Mouse (Mus musculus): ENCODE data around the gene Isyna1. TPM values are rescaled to one million over a fixed set of nuclear protein-coding genes. Genes with fewer than 3 reads are reported as not detected.

Gene Isyna1
- polyA plus RNA-seq, 1 experiment from 2014 or later: 86.8 TPM

DNA sequence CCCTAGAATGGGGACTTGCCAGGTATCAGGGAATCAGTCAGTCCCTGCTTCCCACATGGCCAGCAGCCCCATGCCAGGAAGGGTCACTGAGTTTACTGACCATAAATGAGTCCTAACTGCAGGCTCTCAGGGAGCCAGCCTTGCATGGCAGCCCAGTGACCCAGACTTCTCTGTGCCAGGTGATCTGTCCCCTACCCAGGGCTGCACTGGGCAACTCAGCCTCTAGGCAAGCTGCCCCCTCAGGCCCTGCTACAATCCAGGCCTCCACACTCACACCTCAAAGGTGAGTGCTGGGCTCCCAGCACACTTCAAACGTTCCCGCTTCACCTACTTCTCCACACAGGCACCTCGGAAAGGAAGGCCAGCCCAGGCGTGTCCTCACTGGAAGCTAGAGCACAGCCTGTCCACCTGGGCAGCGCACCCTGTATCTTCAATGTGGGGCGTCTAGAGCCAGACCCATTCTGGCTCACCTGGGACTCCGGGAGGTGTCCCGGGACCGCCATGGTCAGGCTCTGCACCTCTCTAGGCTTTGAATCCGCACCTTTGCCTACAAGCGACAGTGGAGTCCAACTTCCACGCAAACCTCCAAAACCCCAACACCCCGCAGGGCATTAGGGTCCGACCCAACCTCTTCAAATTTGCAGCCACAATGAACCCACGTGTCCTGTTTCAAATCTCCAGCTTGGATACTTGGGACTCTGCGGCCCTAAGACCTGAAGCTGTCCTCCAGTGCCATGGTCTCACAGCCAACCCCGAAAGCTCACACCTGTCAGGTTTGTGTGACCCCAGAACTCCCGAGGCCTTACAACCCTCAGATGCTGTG is 12.8 kb downstream of the Isyna1 start:
- DNase-seq (ENCODE audit: low spot score) (no peak), ATAC-seq (ENCODE audit: low FRiP score) (no peak)
- peak overlapping the region; percentile 92 for H3K4me2 ChIP-seq (replicated peaks)
- H3K27me3 ChIP-seq (ENCODE audit: control insufficient read depth, insufficient read depth, low read length): no peaks in the 10 kb centered on the region
- peak overlapping the region; percentile 96 for H3K9ac ChIP-seq
- no peaks in the 10 kb centered on the region for H3K9me3 ChIP-seq (ENCODE audit: control insufficient read depth, low read length)
- H3K36me3 ChIP-seq (replicated peaks; ENCODE audit: control insufficient read depth, insufficient read depth): peaks cover 5% of the 10 kb centered on the region; the same call in 1 of the 2 replicates
- WGBS: 65% methylated on average over 18 of the region's 18 CpGs
- H3K27ac ChIP-seq: no peak overlapping the region
- H3K4me1 ChIP-seq (replicated peaks; ENCODE audit: control insufficient read depth, insufficient read depth, low read length): peaks cover 43% of the 10 kb centered on the region
- peak overlapping the region; percentile 88 for H3K4me3 ChIP-seq (replicated peaks; ENCODE audit: low read length)

DNA sequence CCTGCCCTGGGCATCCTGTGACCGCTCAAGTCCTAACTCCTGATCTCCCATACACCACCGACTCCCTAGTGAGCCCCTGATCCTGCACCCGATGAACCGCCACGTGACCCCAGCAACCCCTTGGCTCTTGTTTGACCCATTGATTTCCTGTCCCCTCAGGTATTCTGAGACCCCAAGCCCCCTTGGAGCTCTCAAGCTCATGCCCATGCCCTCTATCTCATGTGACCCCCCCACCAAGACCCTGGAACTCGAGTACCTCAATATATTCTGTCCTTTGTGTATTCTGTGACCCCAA is 13.4 kb downstream of the Isyna1 start:
- no peak for DNase-seq (ENCODE audit: low spot score)
- Histone ChIP-seq H3K4me2 (replicated peaks) (peak overlapping the region; percentile 92), H3K4me3 (replicated peaks; ENCODE audit: low read length) (peak overlapping the region; percentile 88), H3K36me3 (replicated peaks; ENCODE audit: control insufficient read depth, insufficient read depth) (peaks cover under 1% of the 10 kb centered on the region; the same call in 1 of the 2 replicates), H3K27me3 (ENCODE audit: control insufficient read depth, insufficient read depth, low read length) (no peaks in the 10 kb centered on the region), H3K27ac (0 out of 2 replicates have a peak overlapping the region, but pooled peaks have one; percentile 88), H3K4me1 (replicated peaks; ENCODE audit: control insufficient read depth, insufficient read depth, low read length) (peaks cover 42% of the 10 kb centered on the region), H3K9me3 (ENCODE audit: control insufficient read depth, low read length) (no peaks in the 10 kb centered on the region), H3K9ac (peak overlapping the region; percentile 96)
- ATAC-seq (ENCODE audit: low FRiP score): no peak
- WGBS: 24% methylated on average over 6 of the region's 6 CpGs

DNA sequence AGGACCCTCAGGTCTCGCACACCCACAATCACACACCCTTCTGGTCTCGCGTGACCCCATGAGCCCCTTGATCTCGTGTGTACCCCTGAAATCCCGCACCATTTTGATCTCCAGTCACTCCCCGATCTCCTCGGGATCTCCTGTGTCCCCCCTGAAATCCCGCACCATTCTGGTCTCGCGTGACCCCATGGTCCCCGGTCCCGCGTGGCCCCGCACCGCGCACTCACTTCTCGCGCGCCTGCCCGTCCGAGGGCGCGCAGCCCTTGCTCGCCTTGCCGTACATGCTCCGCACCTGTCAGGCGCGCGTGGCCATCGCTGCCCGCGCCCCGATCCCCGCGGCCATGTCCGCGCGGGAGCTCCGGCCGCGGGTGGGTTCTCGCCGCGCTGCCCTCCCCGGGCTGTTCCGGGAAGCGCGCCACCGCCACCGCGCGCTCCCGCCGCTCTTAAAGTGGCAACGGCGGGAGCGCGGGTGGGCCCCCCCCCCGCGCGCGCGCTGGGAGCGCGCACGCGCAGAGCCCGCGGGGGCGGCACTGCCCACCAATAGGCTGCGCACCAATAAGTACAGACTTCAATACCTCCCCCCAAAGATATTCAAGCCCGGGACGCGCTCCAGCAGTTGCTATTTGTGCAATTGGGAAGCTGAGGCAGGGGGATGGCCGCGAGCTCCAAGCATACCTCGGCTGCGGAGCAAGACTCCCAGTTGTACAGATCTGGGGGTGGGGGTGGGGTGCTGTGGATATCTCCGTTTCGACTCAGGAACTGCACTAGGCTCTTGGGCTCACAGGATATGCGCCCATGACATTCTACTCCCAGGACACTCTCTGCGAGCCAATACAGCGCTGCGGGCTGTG is 13.9 kb downstream of the Isyna1 start:
- Histone ChIP-seq H3K9ac (peak overlapping the region; percentile 96), H3K4me3 (replicated peaks; ENCODE audit: low read length) (peak overlapping the region; percentile 88), H3K4me2 (replicated peaks) (peak overlapping the region; percentile 92), H3K27me3 (ENCODE audit: control insufficient read depth, insufficient read depth, low read length) (no peaks in the 10 kb centered on the region), H3K36me3 (replicated peaks; ENCODE audit: control insufficient read depth, insufficient read depth) (no peaks in the 10 kb centered on the region), H3K9me3 (ENCODE audit: control insufficient read depth, low read length) (no peaks in the 10 kb centered on the region), H3K27ac (peak overlapping the region; percentile 88), H3K4me1 (replicated peaks; ENCODE audit: control insufficient read depth, insufficient read depth, low read length) (peaks cover 42% of the 10 kb centered on the region)
- DNase-seq (ENCODE audit: low spot score) (peak; percentile 75), ATAC-seq (ENCODE audit: low FRiP score) (peak; percentile 9)
- 2% methylated on average over 84 of the region's 84 CpGs for WGBS

DNA sequence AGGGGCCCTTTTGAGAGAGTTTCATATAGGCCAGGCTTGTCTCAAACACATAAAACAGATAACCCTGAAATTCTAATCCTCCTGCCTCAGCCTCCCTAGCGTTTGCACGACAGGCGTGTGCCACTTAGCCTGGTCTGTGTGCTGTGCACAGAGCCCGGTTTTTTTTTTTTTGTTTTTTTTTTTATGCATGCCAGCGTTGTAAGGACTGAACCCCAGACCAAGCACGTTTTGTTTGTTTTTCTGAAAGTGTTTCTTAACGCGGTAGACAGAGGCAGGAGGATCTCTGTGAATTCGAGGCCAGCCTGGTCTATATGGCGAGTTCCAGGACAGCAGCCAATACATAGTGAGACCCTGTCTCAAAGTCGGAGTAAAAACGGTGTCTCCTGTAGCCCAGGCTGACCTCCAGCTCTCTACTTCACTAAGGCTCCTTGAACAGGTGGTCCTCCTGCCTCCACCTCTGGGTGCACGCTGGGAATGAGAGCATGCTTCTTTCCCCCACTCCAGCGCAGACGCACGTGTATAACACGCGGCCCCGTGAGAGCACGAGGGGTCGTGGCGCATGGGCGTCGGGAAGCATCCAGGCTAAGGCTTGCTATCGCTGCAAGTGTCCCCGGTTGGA is 14.7 kb downstream of the Isyna1 start, which contains the start of gene Ssbp4:
Gene Ssbp4, minus strand, starts transcription at position 124 of the 619 bp plus-strand sequence.
- ATAC-seq (ENCODE audit: low FRiP score): no peak; the same call in 1 of the 2 replicates
- Histone ChIP-seq H3K4me3 (replicated peaks; ENCODE audit: low read length) (peak within 1 kb of the TSS; percentile 88), H3K27me3 (ENCODE audit: control insufficient read depth, insufficient read depth, low read length) (no peaks in the 10 kb centered on the region), H3K4me2 (replicated peaks) (peak within 1 kb of the TSS; percentile 92), H3K36me3 (replicated peaks; ENCODE audit: control insufficient read depth, insufficient read depth) (no peaks in the 10 kb centered on the region), H3K4me1 (replicated peaks; ENCODE audit: control insufficient read depth, insufficient read depth, low read length) (peaks cover 42% of the 10 kb centered on the region), H3K27ac (peak within 1 kb of the TSS; percentile 88), H3K9ac (peak within 1 kb of the TSS; percentile 96), H3K9me3 (ENCODE audit: control insufficient read depth, low read length) (no peaks in the 10 kb centered on the region)
- WGBS: 6% methylated on average over 26 of the region's 26 CpGs
- DNase-seq (ENCODE audit: low spot score): no peak

DNA sequence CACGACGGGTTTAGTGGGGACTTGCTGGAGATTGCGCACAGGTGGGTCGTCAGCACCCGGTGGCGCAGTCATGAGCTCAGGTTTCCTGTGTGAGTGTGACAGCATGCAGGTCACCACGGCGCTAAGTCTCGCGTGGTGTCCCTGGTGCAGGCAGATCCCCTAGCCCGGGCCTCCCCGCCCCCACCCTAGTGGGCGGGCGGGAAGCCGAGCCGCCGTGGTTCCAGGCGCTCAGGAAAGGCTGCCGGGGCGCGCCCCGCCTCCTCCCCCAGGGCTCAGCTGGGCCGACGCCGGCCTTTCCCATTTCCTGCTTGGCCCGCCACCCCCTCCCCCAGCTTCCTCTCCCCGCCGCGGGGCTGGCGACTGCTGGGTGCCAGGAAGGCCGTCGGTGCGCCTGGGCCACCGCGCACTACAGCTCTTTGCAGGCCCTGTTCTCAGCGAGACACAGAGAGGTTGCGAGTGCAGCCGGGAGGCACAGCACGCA is 15.2 kb downstream of the Isyna1 start:
- ATAC-seq (ENCODE audit: low FRiP score) (peak; percentile 53), DNase-seq (ENCODE audit: low spot score) (peak; percentile 62)
- Histone ChIP-seq H3K9me3 (ENCODE audit: control insufficient read depth, low read length) (no peaks in the 10 kb centered on the region), H3K27ac (peak overlapping the region; percentile 88), H3K4me1 (replicated peaks; ENCODE audit: control insufficient read depth, insufficient read depth, low read length) (peaks cover 42% of the 10 kb centered on the region), H3K36me3 (replicated peaks; ENCODE audit: control insufficient read depth, insufficient read depth) (no peaks in the 10 kb centered on the region), H3K4me3 (replicated peaks; ENCODE audit: low read length) (peak overlapping the region; percentile 30), H3K27me3 (ENCODE audit: control insufficient read depth, insufficient read depth, low read length) (no peaks in the 10 kb centered on the region), H3K9ac (peak overlapping the region; percentile 51), H3K4me2 (replicated peaks) (peak overlapping the region; percentile 92)
- 1% methylated on average over 31 of the region's 39 CpGs for WGBS

GRCm38 (mm10) chr8:70609849-70610795 is 15.9 kb downstream of the Isyna1 start:
- no peaks in the 10 kb centered on the region for H3K36me3 ChIP-seq (replicated peaks; ENCODE audit: control insufficient read depth, insufficient read depth)
- peak overlapping the region; percentile 51 for H3K9ac ChIP-seq
- H3K4me3 ChIP-seq (replicated peaks; ENCODE audit: low read length): peak overlapping the region; percentile 30
- H3K4me1 ChIP-seq (replicated peaks; ENCODE audit: control insufficient read depth, insufficient read depth, low read length): peaks cover 42% of the 10 kb centered on the region
- H3K4me2 ChIP-seq (replicated peaks): peak overlapping the region; percentile 92
- peak; percentile 73 for DNase-seq (ENCODE audit: low spot score)
- WGBS: 1% methylated on average over 42 of the region's 45 CpGs
- peak; percentile 18; the same call in 1 of the 2 replicates for ATAC-seq (ENCODE audit: low FRiP score)
- H3K27ac ChIP-seq: peak overlapping the region; percentile 88
- no peaks in the 10 kb centered on the region for H3K9me3 ChIP-seq (ENCODE audit: control insufficient read depth, low read length)
- no peaks in the 10 kb centered on the region for H3K27me3 ChIP-seq (ENCODE audit: control insufficient read depth, insufficient read depth, low read length)

GRCm38 (mm10) chr8:70610796-70611771 is 16.9 kb downstream of the Isyna1 start:
- no peaks in the 10 kb centered on the region for H3K36me3 ChIP-seq (replicated peaks; ENCODE audit: control insufficient read depth, insufficient read depth)
- peak overlapping the region; percentile 88 for H3K27ac ChIP-seq
- ATAC-seq (ENCODE audit: low FRiP score): no peak; the same call in 1 of the 2 replicates
- H3K27me3 ChIP-seq (ENCODE audit: control insufficient read depth, insufficient read depth, low read length): no peaks in the 10 kb centered on the region
- peak overlapping the region; percentile 30 for H3K4me3 ChIP-seq (replicated peaks; ENCODE audit: low read length)
- WGBS: under 1% methylated on average over 54 of the region's 54 CpGs
- H3K9ac ChIP-seq: peak overlapping the region; percentile 22
- peaks cover 42% of the 10 kb centered on the region for H3K4me1 ChIP-seq (replicated peaks; ENCODE audit: control insufficient read depth, insufficient read depth, low read length)
- DNase-seq (ENCODE audit: low spot score): peak; percentile 72
- H3K9me3 ChIP-seq (ENCODE audit: control insufficient read depth, low read length): no peaks in the 10 kb centered on the region
- peak overlapping the region; percentile 92 for H3K4me2 ChIP-seq (replicated peaks)

Measured in hindbrain, embryonic 14.5 days (tissue).